Mouse (Mus musculus): ENCODE results near the gene Fnbp1l.

GRCm38 (mm10) chr3:122629580-122629979 lies 10.1 kb upstream of the Fnbp1l start:
- TF ChIP-seq CTCF (IDR thresholded peaks at IDR 0.05; ENCODE audit: low read depth), result no peak
- no peak for TF ChIP-seq EP300 (IDR thresholded peaks at IDR 0.05; ENCODE audit: low read depth)
